Mouse (Mus musculus) olfactory bulb, adult 2 months (tissue): ENCODE measurements around the gene Lrp11.

Experiments used
- CTCF ChIP-seq: fragments of 200-500 bp; IDR thresholded peaks from 2 replicates; pipeline ENCODE4 v1.5.1; 2012; ENCODE audit warnings: low read depth, mild to moderate bottlenecking, low read length, moderate library complexity; ENCODE audit not compliant: insufficient read depth
- POLR2A ChIP-seq: fragments of 200-500 bp; IDR thresholded peaks from 2 replicates; pipeline ENCODE4 v1.6.1; 2012; ENCODE audit warnings: mild to moderate bottlenecking, low read depth, low read length, moderate library complexity; ENCODE audit not compliant: insufficient read depth

- TF ChIP-seq CTCF (no peak), POLR2A (no peak)
These were observed 56.3 kb downstream of the Lrp11 start for GRCm38 (mm10) chr10:7645911-7646310.
